Mouse (Mus musculus): ENCODE data around the gene Gm28870.
"Not testable (repeated sequence)": the region's sequence is repeated elsewhere in the genome, so short reads cannot be mapped to it uniquely, and the experiment has no call there.

Gene Gm28870

DNA sequence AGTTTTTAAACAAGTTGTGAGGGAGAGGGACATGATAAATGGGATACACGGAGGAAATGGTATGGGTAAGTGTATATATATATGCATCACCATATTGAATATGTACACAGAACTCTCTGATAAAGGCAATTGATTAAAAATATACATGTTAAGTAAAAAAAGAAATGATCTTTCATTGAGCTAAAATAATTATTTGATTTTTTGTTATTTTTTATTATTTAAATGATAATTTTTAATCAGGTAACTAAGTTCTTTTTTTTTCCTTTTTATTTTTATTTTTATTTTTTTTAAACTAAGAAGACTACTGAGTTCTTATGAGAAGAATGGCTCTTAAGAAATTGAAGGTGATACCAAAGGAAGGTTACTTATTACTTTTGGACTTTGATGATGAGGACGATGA is at the start of gene Gm28870:
Gene Gm28870, plus strand, starts transcription at position 301 of the 400 bp plus-strand sequence.
- DNase-seq: not testable (repeated sequence)

Measured in cerebellum, postnatal 14 days (tissue).